Mouse (Mus musculus): ENCODE data around the gene Pip4k2b.

GRCm38 (mm10) chr11:97687061-97687460 is 57.4 kb downstream of the Pip4k2b start:
- TF ChIP-seq POLR2A (IDR thresholded peaks at IDR 0.05; ENCODE audit: borderline replicate concordance, extremely low read depth, insufficient read depth, insufficient read length, poor library complexity, severe bottlenecking) = no peak
- no peak for TF ChIP-seq CTCF (IDR thresholded peaks at IDR 0.05; ENCODE audit: borderline replicate concordance, extremely low read depth, insufficient read depth, insufficient read length)
